Mouse (Mus musculus): Measurements from ENCODE around the gene Sipa1l3. TPM values are rescaled to one million over a fixed set of nuclear protein-coding genes. Genes with fewer than 3 reads are reported as not detected.

Sipa1l3 gene
- polyA plus RNA-seq, 1 experiment: 30.3 TPM

DNA sequence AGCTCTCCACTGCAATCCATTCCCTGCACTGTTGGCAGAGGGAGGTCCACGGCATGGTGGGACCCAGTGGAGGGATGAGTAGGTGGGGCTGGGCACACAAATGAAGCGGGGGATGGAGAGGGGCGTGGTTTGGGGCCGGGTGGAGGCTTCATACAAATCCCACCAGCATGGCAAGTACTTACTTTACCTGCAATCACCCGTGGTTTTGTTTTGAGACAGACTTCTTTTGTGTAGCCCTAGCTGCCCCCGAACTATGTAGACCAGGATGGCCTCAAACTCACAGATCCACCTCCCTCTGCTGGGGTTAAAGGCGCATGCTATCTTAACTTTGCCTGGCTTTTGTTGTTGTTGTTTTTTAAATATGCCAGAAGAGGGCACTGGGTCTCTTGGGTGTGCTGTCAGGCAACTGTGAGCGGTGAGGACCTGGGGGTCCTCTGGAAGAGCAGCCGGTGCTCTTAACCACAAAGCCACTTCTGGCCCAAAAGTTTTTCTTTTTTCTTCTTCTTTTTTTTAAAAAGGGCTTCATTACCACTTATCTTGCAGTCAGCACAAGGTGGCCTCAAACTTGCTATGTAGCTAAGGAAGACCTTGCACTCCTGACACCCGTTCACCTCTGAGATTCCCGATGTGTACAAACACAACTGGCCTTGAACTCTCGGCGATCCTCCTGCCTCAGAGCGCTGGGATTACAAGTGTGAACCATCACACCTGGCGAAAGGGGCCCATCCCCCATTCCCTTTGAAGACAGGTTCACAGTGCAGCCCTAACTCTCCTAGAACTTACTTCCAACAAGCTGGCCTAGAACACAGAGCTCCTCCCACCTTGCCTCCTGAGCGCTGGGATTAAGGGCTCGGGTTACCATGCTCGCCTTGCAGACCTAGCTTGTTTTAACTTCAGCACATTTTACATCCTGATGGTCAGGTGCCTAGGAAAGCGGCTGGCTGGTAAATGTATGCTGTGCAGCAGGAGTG, 198.8 kb downstream of the Sipa1l3 start:
- 30% methylated on average over 19 of the region's 19 CpGs for WGBS
- no peak for TF ChIP-seq POLR2A (IDR thresholded peaks at IDR 0.05; ENCODE audit: low read depth, low read length)
- TF ChIP-seq CTCF (IDR thresholded peaks at IDR 0.05; ENCODE audit: extremely low read depth, insufficient read depth, insufficient read length, insufficient replicate concordance): no peak
- H3K27ac ChIP-seq (ENCODE audit: insufficient read depth, low read length): no peak overlapping the region
- no peaks in the 10 kb centered on the region for H3K27me3 ChIP-seq (ENCODE audit: control insufficient read depth, insufficient read depth, low read length)
- peaks cover 2% of the 10 kb centered on the region; the same call in 1 of the 2 replicates for H3K4me1 ChIP-seq (ENCODE audit: control insufficient read depth, insufficient read depth, insufficient read length)
- H3K4me3 ChIP-seq (ENCODE audit: extremely low read depth, insufficient read depth, insufficient read length): no peak overlapping the region
- DNase-seq (ENCODE audit: low read depth in 1 of 2, low spot score in 2 of 2): no peak
- H3K36me3 ChIP-seq (ENCODE audit: control insufficient read depth, insufficient read depth, low read length): peaks cover 9% of the 10 kb centered on the region; the same call in 1 of the 2 replicates

DNA sequence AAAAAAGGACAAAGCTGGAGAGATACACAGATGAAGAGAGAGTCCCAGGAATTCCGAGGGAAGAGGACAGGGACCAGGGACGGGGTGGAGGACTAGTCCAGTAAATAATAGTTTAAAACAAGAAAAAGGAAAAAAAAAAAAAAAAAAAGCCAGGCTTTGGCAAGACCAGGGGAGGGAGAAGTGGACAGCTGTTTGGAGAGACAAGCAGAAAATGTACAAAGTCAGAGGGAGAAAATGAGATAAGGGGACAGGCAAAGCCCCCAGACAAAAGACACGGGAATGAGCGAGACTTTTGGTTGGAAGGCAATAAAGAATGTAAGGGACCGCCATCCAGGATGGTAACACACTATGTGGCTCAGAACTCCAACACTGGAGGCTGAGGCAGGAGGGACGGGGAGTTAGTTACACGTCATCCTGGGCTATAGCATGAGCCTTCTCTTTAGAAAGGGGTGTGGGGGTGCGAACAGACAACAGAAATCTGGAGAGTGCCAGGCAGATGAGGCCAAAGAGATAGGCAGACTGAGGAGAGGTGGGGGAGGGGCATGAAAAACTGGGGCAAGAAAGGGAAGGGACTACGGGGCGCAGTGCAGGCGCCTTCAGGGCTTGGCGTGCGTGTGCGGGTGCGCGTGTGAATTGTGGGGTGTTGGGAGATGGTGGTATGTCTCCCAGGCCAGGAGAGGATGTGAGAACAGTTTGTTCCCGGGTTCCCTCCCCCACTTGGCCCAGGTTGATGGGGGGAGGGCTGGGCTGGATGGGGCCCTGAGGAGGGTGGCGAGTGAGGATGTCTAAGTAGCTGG, 200.1 kb downstream of the Sipa1l3 start:
- Histone ChIP-seq H3K4me1 (ENCODE audit: control insufficient read depth, insufficient read depth, insufficient read length) (peaks cover 2% of the 10 kb centered on the region; the same call in 1 of the 2 replicates), H3K36me3 (ENCODE audit: control insufficient read depth, insufficient read depth, low read length) (peaks cover 5% of the 10 kb centered on the region; the same call in 1 of the 2 replicates), H3K27me3 (ENCODE audit: control insufficient read depth, insufficient read depth, low read length) (no peaks in the 10 kb centered on the region), H3K4me3 (ENCODE audit: extremely low read depth, insufficient read depth, insufficient read length) (no peak overlapping the region), H3K27ac (ENCODE audit: insufficient read depth, low read length) (no peak overlapping the region)
- 14% methylated on average over 18 of the region's 18 CpGs for WGBS
- TF ChIP-seq POLR2A (IDR thresholded peaks at IDR 0.05; ENCODE audit: low read depth, low read length): no peak
- no peak for TF ChIP-seq CTCF (IDR thresholded peaks at IDR 0.05; ENCODE audit: extremely low read depth, insufficient read depth, insufficient read length, insufficient replicate concordance)
- no peak for DNase-seq (ENCODE audit: low read depth in 1 of 2, low spot score in 2 of 2)

DNA sequence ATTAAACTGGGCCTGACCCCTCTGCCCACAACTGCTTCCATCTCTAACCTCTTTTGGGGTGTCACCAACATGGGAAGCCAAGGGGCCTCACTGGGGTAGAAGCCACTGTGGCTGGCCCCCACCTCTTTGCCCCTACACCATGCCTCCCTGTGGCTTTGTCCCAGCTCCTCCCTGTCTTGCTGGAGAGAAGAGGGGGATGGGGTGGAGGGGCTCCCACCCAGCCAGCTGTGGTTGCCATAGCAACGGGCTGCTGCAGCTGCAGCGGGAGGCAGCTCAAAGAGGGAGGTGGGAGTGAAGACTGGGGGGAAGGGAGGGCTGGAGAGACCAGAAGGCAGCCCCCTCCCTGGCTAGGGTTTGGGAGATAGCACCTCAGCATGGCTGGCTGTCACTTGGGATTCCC, 200.9 kb downstream of the Sipa1l3 start:
- Histone ChIP-seq H3K36me3 (ENCODE audit: control insufficient read depth, insufficient read depth, low read length) (peaks cover 5% of the 10 kb centered on the region; the same call in 1 of the 2 replicates), H3K4me1 (ENCODE audit: control insufficient read depth, insufficient read depth, insufficient read length) (peaks cover 2% of the 10 kb centered on the region; the same call in 1 of the 2 replicates), H3K27me3 (ENCODE audit: control insufficient read depth, insufficient read depth, low read length) (no peaks in the 10 kb centered on the region), H3K4me3 (ENCODE audit: extremely low read depth, insufficient read depth, insufficient read length) (no peak overlapping the region), H3K27ac (ENCODE audit: insufficient read depth, low read length) (no peak overlapping the region)
- TF ChIP-seq CTCF (IDR thresholded peaks at IDR 0.05; ENCODE audit: extremely low read depth, insufficient read depth, insufficient read length, insufficient replicate concordance): no peak
- TF ChIP-seq POLR2A (IDR thresholded peaks at IDR 0.05; ENCODE audit: low read depth, low read length): no peak
- WGBS: 2% methylated on average over 2 of the region's 2 CpGs
- no peak for DNase-seq (ENCODE audit: low read depth in 1 of 2, low spot score in 2 of 2)

DNA sequence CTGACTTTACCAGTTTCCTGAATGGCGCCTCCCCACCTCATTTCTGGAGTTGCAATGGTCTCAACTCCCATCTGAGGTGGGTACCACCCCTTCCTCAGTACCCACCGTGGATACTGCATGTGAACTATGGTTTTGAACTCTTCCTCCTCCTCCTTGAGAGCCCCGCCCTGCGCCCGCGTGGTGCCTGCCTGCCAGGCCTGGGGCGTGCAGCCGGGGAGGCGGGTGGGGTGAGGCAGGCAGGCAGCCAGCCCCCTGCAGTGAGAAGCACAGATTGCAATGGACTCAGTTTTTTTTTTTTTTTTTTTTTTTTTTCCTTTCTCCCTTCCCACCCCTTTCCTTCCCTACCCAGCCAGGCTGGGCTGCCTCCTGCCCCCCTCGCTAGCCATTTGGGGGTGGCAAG, 201.5 kb downstream of the Sipa1l3 start:
- Histone ChIP-seq H3K4me3 (ENCODE audit: extremely low read depth, insufficient read depth, insufficient read length) (no peak overlapping the region), H3K36me3 (ENCODE audit: control insufficient read depth, insufficient read depth, low read length) (peaks cover 5% of the 10 kb centered on the region; the same call in 1 of the 2 replicates), H3K4me1 (ENCODE audit: control insufficient read depth, insufficient read depth, insufficient read length) (peaks cover 2% of the 10 kb centered on the region; the same call in 1 of the 2 replicates), H3K27ac (ENCODE audit: insufficient read depth, low read length) (no peak overlapping the region), H3K27me3 (ENCODE audit: control insufficient read depth, insufficient read depth, low read length) (no peaks in the 10 kb centered on the region)
- TF ChIP-seq CTCF (IDR thresholded peaks at IDR 0.05; ENCODE audit: extremely low read depth, insufficient read depth, insufficient read length, insufficient replicate concordance) (no peak), POLR2A (IDR thresholded peaks at IDR 0.05; ENCODE audit: low read depth, low read length) (no peak)
- WGBS: 16% methylated on average over 10 of the region's 10 CpGs
- no peak for DNase-seq (ENCODE audit: low read depth in 1 of 2, low spot score in 2 of 2)

DNA sequence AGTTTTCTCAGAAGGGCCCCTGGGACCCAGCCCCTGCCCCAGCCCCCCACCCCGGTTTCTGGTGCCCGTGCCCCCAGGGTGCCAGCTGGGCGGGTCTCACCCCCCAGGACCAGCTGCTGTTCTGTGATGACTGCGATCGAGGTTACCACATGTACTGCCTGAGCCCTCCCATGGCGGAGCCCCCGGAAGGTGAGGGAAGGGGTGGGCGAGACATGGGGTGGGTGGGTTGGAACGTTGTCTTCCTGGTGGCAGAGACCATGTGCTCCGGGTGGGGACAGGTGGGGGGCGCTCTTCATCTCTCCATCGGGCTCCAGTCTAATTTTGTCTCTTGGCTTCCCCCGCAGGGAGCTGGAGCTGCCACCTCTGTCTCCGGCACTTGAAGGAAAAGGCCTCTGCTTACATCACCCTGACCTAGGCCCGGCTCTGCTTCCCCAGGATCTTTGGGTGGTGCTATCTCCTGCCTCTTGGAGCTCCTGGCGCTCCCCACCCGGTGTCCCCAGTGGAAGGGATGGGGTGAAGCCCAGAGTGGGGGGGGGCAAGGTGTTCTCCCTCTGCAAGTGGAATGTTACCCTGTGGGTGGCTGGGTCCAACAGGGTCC, 202.2 kb downstream of the Sipa1l3 start:
- peaks cover under 1% of the 10 kb centered on the region; the same call in 1 of the 2 replicates for H3K36me3 ChIP-seq (ENCODE audit: control insufficient read depth, insufficient read depth, low read length)
- no peak overlapping the region for H3K27ac ChIP-seq (ENCODE audit: insufficient read depth, low read length)
- no peak for DNase-seq (ENCODE audit: low read depth in 1 of 2, low spot score in 2 of 2)
- no peak for TF ChIP-seq POLR2A (IDR thresholded peaks at IDR 0.05; ENCODE audit: low read depth, low read length)
- no peak for TF ChIP-seq CTCF (IDR thresholded peaks at IDR 0.05; ENCODE audit: extremely low read depth, insufficient read depth, insufficient read length, insufficient replicate concordance)
- H3K27me3 ChIP-seq (ENCODE audit: control insufficient read depth, insufficient read depth, low read length): no peaks in the 10 kb centered on the region
- H3K4me1 ChIP-seq (ENCODE audit: control insufficient read depth, insufficient read depth, insufficient read length): peaks cover 2% of the 10 kb centered on the region; the same call in 1 of the 2 replicates
- 78% methylated on average over 14 of the region's 17 CpGs for WGBS
- no peak overlapping the region for H3K4me3 ChIP-seq (ENCODE audit: extremely low read depth, insufficient read depth, insufficient read length)

Data from spleen, adult 2 months (tissue).